Mouse (Mus musculus) lung, postnatal 0 days (tissue): ENCODE measurements at regions not wholly inside any gene's neighbourhood (a gene's known extent, or its start where the extent isn't known, plus 50 kb on each side); places are given as distances from the start of the nearest gene placed in this dataset.

Experiments used
- CTCF ChIP-seq: IDR thresholded peaks from 2 replicates; pipeline ENCODE4 v1.5.1; 2016; ENCODE audit warnings: antibody characterized with exemption, mild to moderate bottlenecking
- EP300 ChIP-seq: IDR thresholded peaks from 2 replicates; pipeline ENCODE4 v1.6.1; 2016; ENCODE audit warnings: antibody characterized with exemption, mild to moderate bottlenecking, control low read depth

DNA sequence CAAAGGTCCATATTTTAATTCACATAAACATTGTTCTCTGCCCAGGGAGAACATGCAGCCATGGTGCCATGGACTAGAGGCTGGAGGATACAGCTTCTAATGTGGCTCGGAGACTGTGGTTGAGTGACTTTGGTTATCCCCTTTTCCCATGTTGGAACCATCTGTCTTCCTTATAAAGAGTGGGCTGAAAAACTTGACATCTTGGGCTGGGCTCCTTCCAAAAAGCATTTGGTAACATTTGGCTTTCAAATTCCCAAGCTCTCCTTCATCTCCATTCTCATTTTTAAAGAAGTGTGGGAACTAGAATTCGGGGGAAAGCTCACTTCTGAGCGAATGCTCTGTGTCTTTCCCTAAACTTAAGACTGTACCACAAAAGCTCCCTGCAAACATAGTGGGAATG is 50.3 kb upstream of the Cxcl12 start:
- TF ChIP-seq CTCF: no peak
- no peak for TF ChIP-seq EP300
